Mouse (Mus musculus) embryonic fibroblast, embryonic 13.5 days (primary cell): ENCODE data around the gene Jmjd4.

ENCODE experiments used
- CTCF ChIP-seq: IDR thresholded peaks from 2 replicates; pipeline ENCODE4 v1.5.1; 2011; ENCODE audit warnings: mild to moderate bottlenecking, control low read depth, low read length, moderate library complexity, borderline replicate concordance; ENCODE audit not compliant: insufficient read depth
- POLR2A ChIP-seq: IDR thresholded peaks from 2 replicates; pipeline ENCODE4 v1.6.1; 2011; ENCODE audit warnings: low read depth, mild to moderate bottlenecking, control low read depth, low read length, moderate library complexity

- TF ChIP-seq CTCF (no peak), POLR2A (no peak)
Observed at GRCm38 (mm10) chr11:59451086-59451485, 1.2 kb downstream of the Jmjd4 start, which contains the start of gene Snap47.
